Mouse (Mus musculus): ENCODE data around the gene Unc13a. TPM values are rescaled to one million over a fixed set of nuclear protein-coding genes. Genes with fewer than 3 reads are reported as not detected.
A peak's percentile ranks its signal among the peaks of the same experiment; 100 is the strongest.

The Unc13a gene
- total RNA-seq, 2 experiments from 2014 or later, result 226 to 246 TPM

- peak; percentile 95 to 97 for DNase-seq (ENCODE audit: low spot score in 2 of 2)
Measured at GRCm38 (mm10) chr8:71591471-71592373, 79.8 kb downstream of the Unc13a start, which contains the start of gene Pgls. Gene Pgls, plus strand, starts transcription at chr8:71592176.

GRCm38 (mm10) chr8:71591017-71591416 is 80.5 kb downstream of the Unc13a start:
- no peak for DNase-seq (ENCODE audit: low spot score in 2 of 2)

GRCm38 (mm10) chr8:71588762-71589161 is 82.8 kb downstream of the Unc13a start:
- DNase-seq (ENCODE audit: low spot score in 2 of 2), result no peak

GRCm38 (mm10) chr8:71586891-71587290 is 84.7 kb downstream of the Unc13a start:
- peak in 1 of 2 experiments; percentile 57 for DNase-seq (ENCODE audit: low spot score in 2 of 2)

DNA sequence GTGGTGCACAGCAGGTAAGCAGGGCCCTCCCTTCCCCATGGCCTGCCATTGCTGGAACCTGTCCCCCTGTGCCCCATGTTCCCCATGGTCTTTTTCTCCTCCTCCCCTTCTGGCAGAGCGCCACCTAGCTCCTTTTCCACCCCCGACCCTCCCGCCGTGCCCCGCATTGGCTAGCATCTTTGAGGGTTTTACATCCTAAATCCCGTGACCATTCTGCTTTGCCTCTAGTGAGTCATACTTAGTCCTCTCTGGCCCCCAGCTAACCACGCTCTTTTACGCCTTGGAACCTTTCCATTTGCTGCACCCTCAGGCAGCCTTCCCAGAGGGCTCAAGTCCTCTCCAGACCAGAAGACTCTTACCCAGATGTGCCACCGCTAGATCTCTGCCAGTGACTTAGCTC is 91.4 kb downstream of the Unc13a start:
- no peak for DNase-seq (ENCODE audit: low spot score in 2 of 2)

GRCm38 (mm10) chr8:71579476-71579875 is 92.1 kb downstream of the Unc13a start:
- no peak for DNase-seq (ENCODE audit: low spot score in 2 of 2)

- DNase-seq (ENCODE audit: low spot score in 2 of 2), result no peak
Measured at GRCm38 (mm10) chr8:71579009-71579408, 92.5 kb downstream of the Unc13a start.

GRCm38 (mm10) chr8:71577856-71578387 is 93.6 kb downstream of the Unc13a start:
- peak in 1 of 2 experiments; percentile 70 for DNase-seq (ENCODE audit: low spot score in 2 of 2)

DNA sequence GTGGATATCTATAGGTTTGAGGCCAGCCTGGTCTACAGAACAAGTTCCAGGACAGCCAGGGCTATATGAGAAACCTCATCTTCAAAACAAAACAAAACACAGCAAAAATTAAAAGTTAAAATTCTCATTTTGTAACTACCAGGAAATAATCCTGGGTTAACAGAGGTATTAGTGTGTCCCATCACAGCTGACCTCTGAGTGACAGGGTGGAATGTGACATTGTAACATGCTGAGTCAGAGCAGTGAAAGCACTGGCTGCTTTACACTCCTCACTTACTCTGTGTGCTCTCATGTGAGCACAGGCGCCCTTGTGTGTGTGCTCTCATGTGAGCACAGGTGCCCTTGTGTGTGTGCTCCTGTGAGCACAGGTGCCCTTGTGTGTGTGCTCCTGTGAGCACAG is 96.5 kb downstream of the Unc13a start:
- no peak for DNase-seq (ENCODE audit: low spot score in 2 of 2)

DNA sequence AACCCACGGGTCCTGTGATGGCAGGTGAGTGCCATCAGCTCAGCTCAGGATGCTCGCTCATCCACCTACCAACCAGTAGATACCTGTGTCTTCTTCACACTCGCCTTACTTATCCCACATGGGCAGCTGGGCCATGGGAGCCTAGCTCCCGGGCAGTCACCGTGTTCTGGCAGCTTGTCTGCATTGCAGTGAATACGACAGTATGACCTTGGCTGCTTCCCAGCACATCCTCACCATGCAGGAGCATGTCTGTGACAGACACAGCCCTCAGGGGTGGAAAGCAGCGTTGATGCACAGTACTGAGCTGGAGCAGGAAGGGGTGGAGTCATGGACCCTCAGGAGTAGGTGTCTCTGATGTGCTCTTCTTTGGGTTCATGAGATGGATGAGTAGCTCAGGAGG is 97.1 kb downstream of the Unc13a start:
- DNase-seq (ENCODE audit: low spot score in 2 of 2), result no peak

Small RNAs within 50 kb of the gene (microRNA-seq; reads per million reads assigned to microRNA genes)
- gene Mir6769b, result 28.4 to 29.1 reads per million in 2 experiments

Other genes starting within 250 kb of the Unc13a start
- gene Abhd8, start 208.1 kb downstream of the Unc13a start, total RNA-seq (2021), result 100 to 1,000 TPM; 287 to 312 TPM
- gene Mrpl34, start 206.8 kb downstream of the Unc13a start, total RNA-seq (2021), result 10 to 100 TPM; 48.1 to 48.9 TPM
- gene Dda1, start 202.6 kb downstream of the Unc13a start, total RNA-seq (2021), result 10 to 100 TPM; 82.5 to 91.6 TPM
- gene Ano8, start 185.8 kb downstream of the Unc13a start, total RNA-seq (2021), result 10 to 100 TPM; 48.4 to 49.2 TPM
- 10 to 100 TPM; 30.4 to 36.1 TPM for gene Gtpbp3, start 183.7 kb downstream of the Unc13a start, total RNA-seq (2021)
- gene Plvap, start 160.0 kb downstream of the Unc13a start, total RNA-seq (2021), result 1 to 10 TPM; 7.4 to 7.9 TPM
- not detected for gene Ccdc194, start 146.0 kb downstream of the Unc13a start, total RNA-seq (2021)
- 1 to 10 TPM; 3.8 to 5.4 TPM for gene Bst2, start 134.3 kb downstream of the Unc13a start, total RNA-seq (2021)
- 10 to 100 TPM; 29.9 to 37.9 TPM for gene Mvb12a, start 128.8 kb downstream of the Unc13a start, total RNA-seq (2021)
- under 1 TPM in 1 of 2 experiments, not detected in 1; 0.20 TPM for gene Tmem221, start 112.9 kb downstream of the Unc13a start, total RNA-seq (2021)
- gene Nxnl1, start 105.2 kb downstream of the Unc13a start, total RNA-seq (2021), result under 1 TPM; 0.12 to 0.15 TPM
- gene Slc27a1, start 102.9 kb downstream of the Unc13a start, total RNA-seq (2021), result 100 to 1,000 TPM; 105 to 126 TPM
- gene Pgls, start 79.6 kb downstream of the Unc13a start, total RNA-seq (2021), result 10 to 100 TPM; 32.0 to 33.1 TPM
- gene Fam129c, start 74.1 kb downstream of the Unc13a start, total RNA-seq (2021), result 1 to 10 TPM; 2.5 to 3.1 TPM
- 10 to 100 TPM; 53.7 to 54.1 TPM for gene Colgalt1, start 60.8 kb downstream of the Unc13a start, total RNA-seq (2021)
- gene Jak3, start 4.5 kb upstream of the Unc13a start, total RNA-seq (2021), result 1 to 10 TPM; 3.7 to 4.4 TPM
- gene Insl3, start 17.5 kb upstream of the Unc13a start, total RNA-seq (2021), result 1 to 10 TPM; 1.7 to 1.8 TPM
- gene B3gnt3, start 30.0 kb upstream of the Unc13a start, total RNA-seq (2021), result under 1 TPM; 0.33 to 0.59 TPM
- gene Fcho1, start 54.0 kb upstream of the Unc13a start, total RNA-seq (2021), result 10 to 100 TPM; 94.9 to 99.9 TPM
- 10 to 100 TPM; 11.5 to 11.6 TPM for gene Zfp709, start 210.3 kb upstream of the Unc13a start, total RNA-seq (2021)
- gene Zfp882, start 236.9 kb upstream of the Unc13a start, total RNA-seq (2021), result 10 to 100 TPM; 15.2 to 16.2 TPM
- 10 to 100 TPM; 24.5 to 26.0 TPM for gene Zfp617, start 236.9 kb upstream of the Unc13a start, total RNA-seq (2021)

Measured in layer of hippocampus, adult 18-20 months (tissue).